8 mouse cellular contexts compared by ENCODE assay signal in genomic region chr19:26845276-26846016, GRCm38 (mm10). TPM values are rescaled to one million over a fixed set of nuclear protein-coding genes. Genes with fewer than 3 reads are reported as not detected.
DNase-seq lines count a peak whose midpoint lies in the region; ATAC-seq and TF ChIP-seq lines count a peak whose summit lies in the region.

No protein-coding gene starts in this region.

- no peaks in the 10 kb centered on the region for H3K27me3 ChIP-seq in hindbrain, postnatal 0 days (ENCODE audit: insufficient read depth, low read length)

- peak; percentile 94 for ATAC-seq in hindbrain, postnatal 0 days
- ATAC-seq in megakaryocyte, adult 5-6 weeks (ENCODE audit: poor library complexity, severe bottlenecking): peak; percentile 97

- H3K4me3 ChIP-seq in gastrocnemius, adult 2 months: peak overlapping the region; percentile 78
- peak overlapping the region; percentile 43 for H3K4me3 ChIP-seq in hindbrain, postnatal 0 days (ENCODE audit: low read length)
- H3K4me3 ChIP-seq in left cerebral cortex, adult 2 months: peak overlapping the region; percentile 68

- DNase-seq in R1 (ENCODE audit: low read depth, low spot score): peak; percentile 89
- DNase-seq in cerebellum, postnatal 25 days: peak; percentile 86 to 91
- peak; percentile 80 for DNase-seq in gastrocnemius, adult 2 months
- DNase-seq in hindbrain, postnatal 0 days (ENCODE audit: low spot score): peak; percentile 98
- DNase-seq in left cerebral cortex, adult 2 months (ENCODE audit: extremely low spot score in 1 of 2, low spot score in 2 of 2): peak; percentile 84 to 89
- peak; percentile 90 to 91 for DNase-seq in right cerebral cortex, adult 2 months (ENCODE audit: low spot score in 2 of 2)
- DNase-seq in urinary bladder, postnatal 14 days (ENCODE audit: low spot score): peak; percentile 83

- no peaks in the 10 kb centered on the region; the same call in 1 of the 2 replicates for H3K9me3 ChIP-seq in hindbrain, postnatal 0 days (ENCODE audit: low read length)

- peak overlapping the region; percentile 70 for H3K27ac ChIP-seq in gastrocnemius, adult 2 months
- H3K27ac ChIP-seq in hindbrain, postnatal 0 days: peak overlapping the region; percentile 90
- H3K27ac ChIP-seq in left cerebral cortex, adult 2 months: peak overlapping the region; percentile 87

- intact Hi-C loops in gastrocnemius, adult 2 months (cut with DNase I): no loop called here
- intact Hi-C loops in left cerebral cortex, adult 2 months (cut with DNase I): loop anchor here (1.0 to 10.0 kb wide), 2 partner anchors 97 to 579 kb away; partner anchors contain the start of gene Pum3

- no peaks in the 10 kb centered on the region for H3K36me3 ChIP-seq in hindbrain, postnatal 0 days (ENCODE audit: insufficient read depth, low read length)

- under 1% methylated on average over 16 of the region's 16 CpGs for WGBS in hindbrain, postnatal 0 days

- H3K4me2 ChIP-seq in hindbrain, postnatal 0 days (ENCODE audit: low read depth, low read length): peak overlapping the region; percentile 56

- H3K9ac ChIP-seq in hindbrain, postnatal 0 days (replicated peaks; ENCODE audit: low read length): peak overlapping the region; percentile 52

- H3K4me1 ChIP-seq in hindbrain, postnatal 0 days (ENCODE audit: insufficient read depth, low read length): 0 out of 2 replicates have a peak, but pooled peaks cover 4% of the 10 kb centered on the region

- no peak for TF ChIP-seq CTCF in gastrocnemius, adult 2 months (IDR thresholded peaks at IDR 0.05)
- TF ChIP-seq CTCF in hindbrain, postnatal 0 days (IDR thresholded peaks at IDR 0.05; ENCODE audit: low read depth): peak; percentile 7; the same call in 1 of the 2 replicates
- no peak for TF ChIP-seq CTCF in left cerebral cortex, adult 2 months (IDR thresholded peaks at IDR 0.05)

RNA-seq across cellular contexts. Expression of gene Gm815, which starts 40.2 kb away (rescaled TPM):
- total RNA-seq in gastrocnemius, adult 2 months (2021): not detected
- total RNA-seq in hindbrain, postnatal 0 days (2014; rRNA removed): not detected in 2 replicates
- not detected in 2 replicates for polyA plus RNA-seq in hindbrain, postnatal 0 days (2015; fragmentation: Nextera tagmentation; extraction: Ambion mirVana)
- not detected for total RNA-seq in left cerebral cortex, adult 2 months (2021)
- not detected in 2 replicates for total RNA-seq in megakaryocyte, adult 5-6 weeks (2015)
- not detected in 2 replicates for total RNA-seq in megakaryocyte, adult 5-6 weeks (2017)

Comparison
In these comparisons a context has a peak if more than half of its experiments do, and no peak if none do; other contexts are left out.
1. Peak in every context shown above with its lines: DNase-seq, ATAC-seq, H3K4me3 ChIP-seq and H3K27ac ChIP-seq.